9 mouse cellular contexts compared by ENCODE assay signal in genomic region chr3:103858881-103859801, GRCm38 (mm10). TPM values are rescaled to one million over a fixed set of nuclear protein-coding genes. Genes with fewer than 3 reads are reported as not detected.
DNase-seq lines count a peak whose midpoint lies in the region; ATAC-seq and TF ChIP-seq lines count a peak whose summit lies in the region.
"Had no signal": no experiment of that assay in that cellular context is flagged by ENCODE, and none has a peak within 500 bp of the region (broad histone marks: within the 10 kb centered on the region; RNA-seq: fewer than 3 reads in every experiment).

Ptpn22 (plus strand) TSS chr3:103859795.

- no peak within 1 kb of the TSS for H3K9ac ChIP-seq in forebrain, embryonic 14.5 days (ENCODE audit: low read length)
- H3K9ac ChIP-seq: midbrain, embryonic 12.5 days had no signal

- no peaks in the 10 kb centered on the region for H3K36me3 ChIP-seq in forebrain, embryonic 14.5 days (ENCODE audit: control insufficient read depth, insufficient read depth, low read length)
- H3K36me3 ChIP-seq: midbrain, embryonic 12.5 days had no signal

- 3% methylated on average over 12 of the region's 12 CpGs for WGBS in bone marrow, adult 2 months
- 76% methylated on average over 12 of the region's 12 CpGs for WGBS in forebrain, embryonic 14.5 days

- H3K9me3 ChIP-seq in forebrain, embryonic 14.5 days (replicated peaks; ENCODE audit: control insufficient read depth, low read length): no peaks in the 10 kb centered on the region
- H3K9me3 ChIP-seq: midbrain, embryonic 12.5 days had no signal

- H3K4me2 ChIP-seq in forebrain, embryonic 14.5 days (ENCODE audit: low read length): no peak within 1 kb of the TSS
- H3K4me2 ChIP-seq: midbrain, embryonic 12.5 days had no signal

- ATAC-seq in forebrain, embryonic 14.5 days: no peak

- DNase-seq in CD4-positive, CD25-positive, alpha-beta regulatory T cell, adult 2 months (ENCODE audit: low read depth, low spot score): peak; percentile 70
- peak; percentile 9 for DNase-seq in kidney, postnatal 10 days
- peak; percentile 21 to 59 for DNase-seq in monocyte, adult 2 months (ENCODE audit: low read depth in 1 of 2, low spot score in 2 of 2)
- DNase-seq in right cerebral cortex, postnatal 14 days: no peak
- no peak for DNase-seq in gastrocnemius, postnatal 4 days (ENCODE audit: low spot score in 2 of 2)
- no peak for DNase-seq in right cerebral cortex, postnatal 25 days
- DNase-seq in forebrain, embryonic 14.5 days (ENCODE audit: low spot score): no peak

- peak within 1 kb of the TSS; percentile 91 for H3K27ac ChIP-seq in bone marrow, adult 2 months (ENCODE audit: control insufficient read depth, insufficient read depth, low read depth, low read length, poor library complexity)
- no peak within 1 kb of the TSS for H3K27ac ChIP-seq in forebrain, embryonic 14.5 days (ENCODE audit: low read depth, low read length)
- H3K27ac ChIP-seq: midbrain, embryonic 12.5 days had no signal

- peaks cover 6% of the 10 kb centered on the region for H3K4me1 ChIP-seq in bone marrow, adult 2 months (ENCODE audit: control insufficient read depth, insufficient read depth, low read length)
- H3K4me1 ChIP-seq in forebrain, embryonic 14.5 days (ENCODE audit: control insufficient read depth, insufficient read depth, low read length): no peaks in the 10 kb centered on the region
- H3K4me1 ChIP-seq: midbrain, embryonic 12.5 days had no signal

- TF ChIP-seq CTCF in bone marrow, adult 2 months (IDR thresholded peaks at IDR 0.05; ENCODE audit: control insufficient read depth, insufficient read depth, low read length): no peak

- H3K4me3 ChIP-seq in bone marrow, adult 2 months (replicated peaks; ENCODE audit: control insufficient read depth, low read depth, low read length): peak within 1 kb of the TSS; percentile 55
- H3K4me3 ChIP-seq in forebrain, embryonic 14.5 days (ENCODE audit: low read depth, low read length): no peak within 1 kb of the TSS
- H3K4me3 ChIP-seq: midbrain, embryonic 12.5 days had no signal

- TF ChIP-seq POLR2A in bone marrow, adult 2 months (IDR thresholded peaks at IDR 0.05; ENCODE audit: borderline replicate concordance, control insufficient read depth, low read depth, low read length): no peak

- no peaks in the 10 kb centered on the region for H3K27me3 ChIP-seq in forebrain, embryonic 14.5 days (replicated peaks; ENCODE audit: control insufficient read depth, insufficient read depth, low read length)
- H3K27me3 ChIP-seq: midbrain, embryonic 12.5 days had no signal

RNA-seq across cellular contexts. Expression of gene Ptpn22, which starts in this region (rescaled TPM):
- 32.7 and 44.2 TPM in 2 replicates for polyA plus RNA-seq in bone marrow, adult 2 months (2011; ENCODE audit: insufficient read depth, insufficient read length, low replicate concordance, missing spikeins)
- under 1 TPM; 0.49 to 0.52 TPM for total RNA-seq in gastrocnemius, postnatal 4 days (2021)
- polyA plus RNA-seq in forebrain, embryonic 14.5 days (2014; fragmentation: Nextera tagmentation; extraction: Ambion mirVana): 0.17 and 0.49 TPM in 2 replicates

Comparison
In these comparisons a context has a peak if more than half of its experiments do, and no peak if none do; other contexts are left out.
1. RNA of gene Ptpn22 (polyA plus RNA-seq): 32.7 to 44.2 TPM in bone marrow, adult 2 months; 0.17 to 0.49 TPM in forebrain, embryonic 14.5 days; every median in the first group is over 10 times any median in the second.
2. DNase-seq: peak in CD4-positive, CD25-positive, alpha-beta regulatory T cell, adult 2 months (single experiment), kidney, postnatal 10 days (single experiment) and monocyte, adult 2 months (2 of 2); none in right cerebral cortex, postnatal 14 days (single experiment), gastrocnemius, postnatal 4 days (0 of 2), right cerebral cortex, postnatal 25 days (single experiment) and forebrain, embryonic 14.5 days (single experiment).